Mouse (Mus musculus) kidney, adult 18-20 months (tissue): ENCODE data around the gene Mrgprb3.

Source experiments
- DNase-seq: peaks from one replicate; pipeline ENCODE4 v3.0.0; 2021

Gene Mrgprb3

GRCm38 (mm10) chr7:48643711-48644110 lies at the start of gene Mrgprb3:
Gene Mrgprb3 (minus strand): TSS chr7:48643811.
- no peak for DNase-seq
